Mouse (Mus musculus): ENCODE measurements around the gene Foxo3. TPM values are rescaled to one million over a fixed set of nuclear protein-coding genes. Genes with fewer than 3 reads are reported as not detected.

The Foxo3 gene
- total RNA-seq, 1 experiment from 2014 or later: 68.2 TPM

DNA sequence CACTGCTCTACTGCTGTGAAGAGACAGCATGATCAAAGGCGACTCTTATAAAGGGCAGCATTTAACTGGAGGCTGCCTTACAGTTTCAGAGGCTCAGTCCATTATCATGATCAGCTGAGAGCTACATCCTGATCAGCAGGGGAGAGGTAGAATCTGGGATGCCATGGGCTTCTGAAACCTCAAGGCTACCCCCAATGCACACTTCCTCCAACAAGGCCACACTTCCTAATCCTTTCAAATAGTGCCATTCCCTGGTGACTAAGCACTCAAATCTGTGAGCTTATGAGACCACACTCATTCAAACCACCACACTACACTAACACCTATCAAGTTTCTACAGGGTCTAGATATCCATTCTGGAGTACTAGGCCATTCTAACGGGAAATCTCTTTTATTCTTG, 65.9 kb downstream of the Foxo3 start:
- ATAC-seq (replicated peaks in 1 of 2; ENCODE audit: insufficient read depth in 1 of 2, low FRiP score in 2 of 2, low TSS enrichment in 1 of 2, low read depth in 1 of 2, poor library complexity in 2 of 2, severe bottlenecking in 2 of 2): peak in 1 of 2 experiments; percentile 10; a peak in 1 of 4 replicates

- no peak for ATAC-seq (replicated peaks in 1 of 2; ENCODE audit: insufficient read depth in 1 of 2, low FRiP score in 2 of 2, low TSS enrichment in 1 of 2, low read depth in 1 of 2, poor library complexity in 2 of 2, severe bottlenecking in 2 of 2)
Observed at GRCm38 (mm10) chr10:42209809-42210208, 66.7 kb downstream of the Foxo3 start.

- ATAC-seq (replicated peaks in 1 of 2; ENCODE audit: insufficient read depth in 1 of 2, low FRiP score in 2 of 2, low TSS enrichment in 1 of 2, low read depth in 1 of 2, poor library complexity in 2 of 2, severe bottlenecking in 2 of 2): no peak
Observed at GRCm38 (mm10) chr10:42207612-42208011, 68.9 kb downstream of the Foxo3 start.

GRCm38 (mm10) chr10:42204768-42205412, 71.7 kb downstream of the Foxo3 start:
- ATAC-seq (replicated peaks in 1 of 2; ENCODE audit: insufficient read depth in 1 of 2, low FRiP score in 2 of 2, low TSS enrichment in 1 of 2, low read depth in 1 of 2, poor library complexity in 2 of 2, severe bottlenecking in 2 of 2): no peak

DNA sequence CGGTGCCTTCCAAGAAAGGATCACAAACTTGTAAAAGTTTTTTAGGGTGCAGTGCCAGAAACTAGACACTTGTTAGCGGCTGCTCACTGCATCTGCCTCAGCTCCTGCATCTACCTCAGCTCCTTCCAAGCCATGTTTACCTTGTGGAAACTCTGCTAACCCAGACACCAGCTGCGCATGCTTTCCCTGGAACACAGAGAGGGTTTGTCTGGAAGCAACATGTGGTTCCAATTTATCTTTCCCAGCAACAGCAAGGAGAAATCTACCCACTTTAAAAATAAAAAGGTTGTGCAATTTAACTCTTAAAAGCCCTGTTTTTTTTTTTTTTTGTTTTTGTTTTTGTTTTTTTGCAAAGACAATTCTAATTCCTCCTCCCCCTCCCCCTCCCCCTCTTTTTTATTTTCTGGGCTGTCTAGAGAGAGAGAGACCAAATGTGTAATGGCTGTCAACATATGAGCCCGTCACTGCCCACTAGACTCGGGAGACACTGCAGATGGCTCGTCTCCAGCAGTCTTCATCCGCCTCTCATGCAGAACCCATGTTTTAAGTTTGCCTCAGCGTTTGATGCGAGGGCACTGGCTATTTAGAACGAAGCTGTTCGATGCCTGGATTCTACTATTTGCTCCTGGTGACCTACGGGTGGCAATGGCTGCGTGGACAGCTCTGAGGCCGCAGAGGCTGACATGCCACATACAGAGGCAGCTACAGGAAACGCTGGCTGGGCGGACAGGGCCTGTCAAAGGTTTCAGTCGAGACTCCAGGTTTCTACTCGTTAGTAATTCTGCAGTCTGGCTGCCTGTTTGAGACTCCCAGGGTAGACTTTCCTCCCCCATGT, 73.0 kb downstream of the Foxo3 start:
- no peak for ATAC-seq (replicated peaks in 1 of 2; ENCODE audit: insufficient read depth in 1 of 2, low FRiP score in 2 of 2, low TSS enrichment in 1 of 2, low read depth in 1 of 2, poor library complexity in 2 of 2, severe bottlenecking in 2 of 2)

- no peak for ATAC-seq (replicated peaks in 1 of 2; ENCODE audit: insufficient read depth in 1 of 2, low FRiP score in 2 of 2, low TSS enrichment in 1 of 2, low read depth in 1 of 2, poor library complexity in 2 of 2, severe bottlenecking in 2 of 2)
Observed at GRCm38 (mm10) chr10:42202561-42202960, 74.0 kb downstream of the Foxo3 start.

DNA sequence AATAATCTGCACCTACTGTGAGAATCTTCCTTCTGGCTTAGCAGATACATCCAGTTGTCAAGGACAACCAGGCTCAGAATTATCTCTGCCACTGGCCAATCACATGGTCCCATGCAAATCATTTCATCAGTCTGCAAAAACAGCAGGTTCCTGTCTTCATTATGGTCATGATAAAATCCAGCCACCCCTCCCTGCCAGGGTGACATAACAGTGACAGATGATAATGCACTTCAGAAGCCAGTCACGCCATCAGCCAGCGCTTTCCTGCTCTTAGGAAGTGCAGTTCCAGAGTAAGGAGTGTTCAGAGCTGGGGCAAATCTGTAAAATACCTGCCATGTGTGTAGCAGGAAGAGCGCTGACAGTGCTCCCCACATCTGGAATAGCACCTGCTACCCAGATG, 77.1 kb downstream of the Foxo3 start:
- ATAC-seq (replicated peaks in 1 of 2; ENCODE audit: insufficient read depth in 1 of 2, low FRiP score in 2 of 2, low TSS enrichment in 1 of 2, low read depth in 1 of 2, poor library complexity in 2 of 2, severe bottlenecking in 2 of 2): no peak

DNA sequence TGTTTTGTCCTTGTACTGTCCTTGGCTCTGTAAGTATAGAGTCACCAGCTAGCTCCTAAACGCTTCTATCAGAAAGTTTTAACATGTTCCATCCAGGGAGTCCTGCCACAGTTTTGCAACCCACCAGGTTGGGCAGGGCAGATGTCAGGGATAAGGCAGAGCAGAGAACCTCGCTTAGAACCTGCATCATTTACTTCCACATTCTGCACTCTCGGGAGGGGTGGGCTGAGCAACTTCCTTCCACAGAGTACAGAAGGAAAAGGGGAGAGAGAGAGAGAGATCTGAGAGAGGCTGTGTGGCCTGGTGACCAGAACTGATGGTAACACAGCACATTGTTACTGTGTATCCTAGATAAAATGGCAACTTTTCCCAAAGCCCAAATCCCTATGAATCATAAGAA, 77.9 kb downstream of the Foxo3 start:
- ATAC-seq (replicated peaks in 1 of 2; ENCODE audit: insufficient read depth in 1 of 2, low FRiP score in 2 of 2, low TSS enrichment in 1 of 2, low read depth in 1 of 2, poor library complexity in 2 of 2, severe bottlenecking in 2 of 2): peak; percentile 37; a peak in 3 of 4 replicates

- ATAC-seq (replicated peaks in 1 of 2; ENCODE audit: insufficient read depth in 1 of 2, low FRiP score in 2 of 2, low TSS enrichment in 1 of 2, low read depth in 1 of 2, poor library complexity in 2 of 2, severe bottlenecking in 2 of 2): peak in 1 of 2 experiments; percentile 33; a peak in 1 of 4 replicates
Observed at GRCm38 (mm10) chr10:42194784-42195183, 81.8 kb downstream of the Foxo3 start.

GRCm38 (mm10) chr10:42193981-42194380, 82.6 kb downstream of the Foxo3 start:
- no peak for ATAC-seq (replicated peaks in 1 of 2; ENCODE audit: insufficient read depth in 1 of 2, low FRiP score in 2 of 2, low TSS enrichment in 1 of 2, low read depth in 1 of 2, poor library complexity in 2 of 2, severe bottlenecking in 2 of 2)

DNA sequence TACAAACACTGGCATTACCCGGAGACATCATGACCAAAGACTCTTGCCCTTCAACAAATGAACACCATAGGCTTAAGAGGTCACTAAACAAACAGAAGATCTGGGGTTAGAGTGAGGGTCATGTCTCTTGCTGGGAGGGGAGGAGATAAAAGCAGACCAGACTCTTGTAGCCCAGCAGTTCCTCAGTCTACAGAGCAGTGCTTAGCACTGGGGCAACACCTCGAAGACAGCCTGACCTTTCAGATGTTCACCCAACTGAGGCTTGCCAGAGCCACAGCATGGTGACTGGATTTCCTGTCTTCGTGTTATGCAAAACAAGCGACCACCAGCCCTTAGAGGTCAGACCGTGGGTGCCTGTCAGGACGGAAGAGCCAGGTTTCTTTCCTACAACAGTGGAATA, 83.6 kb downstream of the Foxo3 start:
- ATAC-seq (replicated peaks in 1 of 2; ENCODE audit: insufficient read depth in 1 of 2, low FRiP score in 2 of 2, low TSS enrichment in 1 of 2, low read depth in 1 of 2, poor library complexity in 2 of 2, severe bottlenecking in 2 of 2): no peak

DNA sequence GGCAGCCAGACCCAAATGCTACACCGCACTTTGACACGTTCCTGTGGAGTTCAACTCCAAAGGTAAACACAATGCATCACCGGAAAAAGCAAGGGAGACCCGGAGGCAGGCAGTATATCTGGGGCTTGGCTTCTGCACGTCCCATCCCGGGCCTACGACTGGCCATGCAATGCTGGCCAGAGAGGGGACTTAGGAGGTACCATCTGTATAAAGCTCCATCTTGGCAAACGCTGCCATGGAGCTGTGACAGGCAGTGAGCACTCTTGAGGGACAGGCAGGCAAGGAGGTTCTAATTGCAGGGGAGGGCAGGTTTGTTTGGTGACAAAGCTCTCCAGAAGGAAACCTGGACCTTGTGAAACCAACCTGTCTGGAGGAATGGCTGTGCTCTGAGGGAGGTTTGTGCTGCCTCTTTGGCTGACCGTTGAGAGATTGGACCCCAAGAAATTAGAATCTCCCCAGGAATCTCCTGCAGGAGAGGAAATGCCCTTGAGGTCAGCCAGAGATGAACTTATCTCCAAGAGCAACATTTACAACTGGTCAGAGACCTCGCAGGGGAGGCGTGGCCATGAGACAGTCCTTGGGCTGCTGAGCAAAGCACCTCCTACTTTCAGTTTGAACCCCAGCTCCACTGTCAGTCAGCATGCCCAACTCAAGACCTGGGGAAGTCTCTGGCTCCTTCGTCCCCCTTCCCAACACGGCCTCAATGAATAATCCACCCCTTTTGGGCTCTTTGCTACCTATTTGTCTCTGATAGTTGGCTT, 86.7 kb downstream of the Foxo3 start:
- no peak for ATAC-seq (replicated peaks in 1 of 2; ENCODE audit: insufficient read depth in 1 of 2, low FRiP score in 2 of 2, low TSS enrichment in 1 of 2, low read depth in 1 of 2, poor library complexity in 2 of 2, severe bottlenecking in 2 of 2)

DNA sequence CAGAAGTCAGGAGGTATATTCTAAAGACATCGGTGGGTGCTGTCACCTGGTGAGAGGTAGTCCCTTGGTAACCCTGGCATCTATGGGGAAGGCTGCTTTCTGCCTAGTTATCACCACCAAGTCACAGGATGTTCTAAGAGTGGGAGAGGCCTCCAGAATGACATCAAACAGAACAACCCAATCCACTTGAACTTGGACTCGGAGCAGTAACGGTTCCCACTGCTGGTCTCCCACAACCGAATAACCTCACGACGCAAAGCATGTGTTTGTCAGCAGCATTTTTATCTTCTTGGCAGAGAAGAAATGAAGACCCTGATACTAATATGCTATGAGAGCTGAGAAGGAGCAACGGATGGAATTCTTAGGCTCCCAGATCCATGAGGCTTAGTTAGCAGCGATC, 87.5 kb downstream of the Foxo3 start:
- no peak for ATAC-seq (replicated peaks in 1 of 2; ENCODE audit: insufficient read depth in 1 of 2, low FRiP score in 2 of 2, low TSS enrichment in 1 of 2, low read depth in 1 of 2, poor library complexity in 2 of 2, severe bottlenecking in 2 of 2)

- ATAC-seq (replicated peaks in 1 of 2; ENCODE audit: insufficient read depth in 1 of 2, low FRiP score in 2 of 2, low TSS enrichment in 1 of 2, low read depth in 1 of 2, poor library complexity in 2 of 2, severe bottlenecking in 2 of 2): no peak
Observed at GRCm38 (mm10) chr10:42188091-42188490, 88.5 kb downstream of the Foxo3 start.

DNA sequence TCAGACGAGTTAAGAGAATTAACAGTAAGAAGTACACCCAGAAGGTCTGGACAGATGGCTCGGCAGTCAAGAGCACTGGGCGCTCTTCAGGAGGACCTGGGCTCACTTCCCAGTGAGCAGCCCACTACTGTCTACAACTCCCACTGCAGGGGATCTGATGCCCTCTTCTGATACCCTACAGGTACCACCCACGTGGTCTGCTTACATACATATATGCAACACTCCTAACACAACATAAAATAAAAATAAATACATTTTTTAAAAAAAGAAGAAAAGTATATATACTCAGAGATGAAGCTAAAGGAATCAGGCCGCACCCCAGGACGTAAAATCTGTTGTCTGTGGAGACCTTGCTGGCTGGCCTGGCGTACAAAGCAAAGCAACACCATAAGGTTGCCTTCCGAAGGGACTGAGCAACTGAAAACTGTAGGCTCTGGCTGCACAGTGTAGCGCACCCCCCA, 89.6 kb downstream of the Foxo3 start:
- ATAC-seq (replicated peaks in 1 of 2; ENCODE audit: insufficient read depth in 1 of 2, low FRiP score in 2 of 2, low TSS enrichment in 1 of 2, low read depth in 1 of 2, poor library complexity in 2 of 2, severe bottlenecking in 2 of 2): no peak

DNA sequence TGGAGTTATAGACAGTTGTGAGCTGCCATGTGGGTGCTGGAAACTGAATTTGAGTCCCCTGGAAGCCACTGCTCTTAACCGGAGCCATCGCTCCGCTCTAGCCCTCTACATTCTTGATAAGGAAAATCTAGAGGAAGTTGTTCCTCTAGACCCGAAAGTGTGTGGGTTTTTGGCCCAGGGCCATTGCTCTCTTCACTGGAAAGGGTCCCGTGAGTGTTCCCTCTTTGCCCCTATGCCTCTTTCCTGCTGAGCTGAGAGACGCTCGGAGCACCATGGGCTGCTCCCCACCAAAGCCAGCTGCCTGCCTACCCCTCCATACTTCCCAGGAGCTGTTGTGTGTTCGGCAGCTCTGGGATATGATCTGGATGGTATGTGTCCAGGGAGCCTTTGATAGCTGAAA, 96.2 kb downstream of the Foxo3 start:
- no peak for ATAC-seq (replicated peaks in 1 of 2; ENCODE audit: insufficient read depth in 1 of 2, low FRiP score in 2 of 2, low TSS enrichment in 1 of 2, low read depth in 1 of 2, poor library complexity in 2 of 2, severe bottlenecking in 2 of 2)

- no peak for ATAC-seq (replicated peaks in 1 of 2; ENCODE audit: insufficient read depth in 1 of 2, low FRiP score in 2 of 2, low TSS enrichment in 1 of 2, low read depth in 1 of 2, poor library complexity in 2 of 2, severe bottlenecking in 2 of 2)
Observed at GRCm38 (mm10) chr10:42178751-42179150, 97.8 kb downstream of the Foxo3 start.

Measured in hematopoietic stem cell, adult 5-6 weeks (primary cell).